Mouse (Mus musculus) heart, embryonic 12.5 days (tissue): ENCODE results near the gene Slc7a7. TPM values are rescaled to one million over a fixed set of nuclear protein-coding genes. Genes with fewer than 3 reads are reported as not detected.
"Not testable (repeated sequence)": the region's sequence is repeated elsewhere in the genome, so short reads cannot be mapped to it uniquely, and the experiment has no call there.

Experiments used
- ATAC-seq: fragments of 200-750 bp; cut with Nextera tagmentation; 2 replicates; pipeline ENCODE4 v1.8.0; 2017; ENCODE audit warnings: moderate TSS enrichment, moderate library complexity; ENCODE audit not compliant: insufficient number of reproducible peaks, low FRiP score
- H3K27ac ChIP-seq: fragments of 300-500 bp; sonication (generic); 2 replicates; pipeline ENCODE4 v1.5.1; 2016; ENCODE audit warnings: mild to moderate bottlenecking, moderate library complexity; ENCODE audit not compliant: poor library complexity, severe bottlenecking
- H3K27me3 ChIP-seq: fragments of 300-500 bp; sonication (generic); replicated peaks from 2 replicates; pipeline ENCODE4 v1.6.1; 2016; ENCODE audit warnings: mild to moderate bottlenecking, moderate library complexity
- H3K36me3 ChIP-seq: fragments of 300-500 bp; sonication (generic); 2 replicates; pipeline ENCODE4 v1.6.1; 2016; ENCODE audit warnings: mild to moderate bottlenecking, moderate library complexity
- H3K4me1 ChIP-seq: fragments of 300-500 bp; sonication (generic); replicated peaks from 2 replicates; pipeline ENCODE4 v1.6.1; 2016; ENCODE audit warnings: mild to moderate bottlenecking
- H3K4me2 ChIP-seq: fragments of 300-500 bp; sonication (generic); 2 replicates; pipeline ENCODE4 v1.6.1; 2016; ENCODE audit warnings: mild to moderate bottlenecking, moderate library complexity
- H3K4me3 ChIP-seq: fragments of 300-500 bp; sonication (generic); 2 replicates; pipeline ENCODE4 v1.5.1; 2016; ENCODE audit warnings: mild to moderate bottlenecking
- H3K9ac ChIP-seq: fragments of 300-500 bp; sonication (generic); 2 replicates; pipeline ENCODE4 v1.6.1; 2016; ENCODE audit warnings: mild to moderate bottlenecking, moderate library complexity
- H3K9me3 ChIP-seq: fragments of 300-500 bp; sonication (generic); replicated peaks from 2 replicates; pipeline ENCODE4 v1.6.1; 2016; ENCODE audit warnings: mild to moderate bottlenecking, moderate library complexity
- WGBS: fragments of 180-500 bp; shearing (Covaris S2); methylation state at CpG from one replicate; pipeline ENCODE4 v1.1.7; 2016; 5-methylcytosine and 5-hydroxymethylcytosine counted together
- polyA plus RNA-seq: library from polyadenylated mRNA; unstranded; fragments of >200 nt; fragmentation: Nextera tagmentation; extraction: Ambion mirVana; gene quantifications from 2 replicates; pipeline ENCODE4 v1.2.1, GENCODE M21; 2016

The Slc7a7 gene
- polyA plus RNA-seq, 1 experiment from 2014 or later: 8.0 TPM

DNA sequence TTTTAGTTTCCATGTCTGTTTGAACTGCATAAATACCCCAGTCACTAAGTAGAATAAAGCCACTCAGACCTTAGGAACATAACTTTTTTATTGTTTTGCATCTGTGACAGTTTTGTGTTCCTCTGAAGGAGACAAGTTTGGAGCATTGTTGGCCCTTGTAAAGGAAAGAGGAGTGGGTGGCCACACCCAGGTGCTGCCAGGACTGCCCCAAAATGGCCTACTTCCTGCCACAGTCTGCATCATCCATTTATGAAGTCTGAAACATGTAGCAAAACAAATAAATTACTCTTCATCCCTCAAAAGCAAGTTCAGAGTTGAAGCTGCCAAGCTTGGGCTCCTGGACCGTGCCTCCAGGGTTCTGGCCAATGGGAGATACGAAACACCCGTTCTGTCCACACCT, 48.2 kb downstream of the Slc7a7 start:
- no peak overlapping the region for H3K4me3 ChIP-seq
- peaks cover 79% of the 10 kb centered on the region for H3K36me3 ChIP-seq
- H3K27me3 ChIP-seq: no peaks in the 10 kb centered on the region
- 95% methylated on average over 3 of the region's 3 CpGs for WGBS
- H3K4me2 ChIP-seq: no peak overlapping the region
- H3K9me3 ChIP-seq: peaks cover 4% of the 10 kb centered on the region; the same call in 1 of the 2 replicates
- ATAC-seq: no peak
- no peak overlapping the region for H3K27ac ChIP-seq
- no peaks in the 10 kb centered on the region for H3K4me1 ChIP-seq
- no peak overlapping the region for H3K9ac ChIP-seq

GRCm38 (mm10) chr14:54367429-54368060, 50.0 kb downstream of the Slc7a7 start:
- H3K27ac ChIP-seq: no peak overlapping the region
- H3K36me3 ChIP-seq: peaks cover 90% of the 10 kb centered on the region
- WGBS: 87% methylated on average over 18 of the region's 18 CpGs
- no peak overlapping the region for H3K9ac ChIP-seq
- H3K4me3 ChIP-seq: no peak overlapping the region
- H3K9me3 ChIP-seq: peaks cover 4% of the 10 kb centered on the region; the same call in 1 of the 2 replicates
- no peak for ATAC-seq
- no peak overlapping the region for H3K4me2 ChIP-seq
- no peaks in the 10 kb centered on the region for H3K27me3 ChIP-seq
- H3K4me1 ChIP-seq: peaks cover under 1% of the 10 kb centered on the region; the same call in 1 of the 2 replicates

DNA sequence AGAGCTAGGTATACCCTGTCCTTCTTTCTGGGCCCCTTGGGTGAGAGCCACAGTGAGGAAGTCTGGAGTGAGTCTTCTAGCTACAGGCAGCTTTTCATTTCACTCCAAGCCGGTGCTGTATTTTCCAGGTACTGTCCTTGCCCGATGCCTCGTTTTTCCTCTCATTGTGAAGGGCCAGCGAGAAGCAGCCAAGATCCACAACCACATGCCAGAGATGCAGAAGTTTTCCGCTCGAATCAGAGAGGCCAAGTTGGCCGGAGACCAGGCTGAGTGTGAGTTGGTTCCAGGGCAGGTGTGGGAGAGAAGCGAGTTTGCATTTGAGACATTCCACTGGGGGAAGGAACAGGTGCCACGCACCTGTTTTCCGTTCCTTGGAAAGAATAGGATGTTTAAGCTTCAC, 51.0 kb downstream of the Slc7a7 start:
- H3K4me2 ChIP-seq: no peak overlapping the region
- no peak overlapping the region for H3K9ac ChIP-seq
- H3K36me3 ChIP-seq: peaks cover 83% of the 10 kb centered on the region
- peaks cover 8% of the 10 kb centered on the region for H3K4me1 ChIP-seq
- no peaks in the 10 kb centered on the region for H3K27me3 ChIP-seq
- H3K27ac ChIP-seq: no peak overlapping the region
- H3K4me3 ChIP-seq: no peak overlapping the region
- H3K9me3 ChIP-seq: peaks cover 4% of the 10 kb centered on the region; the same call in 1 of the 2 replicates
- 87% methylated on average over 10 of the region's 10 CpGs for WGBS
- ATAC-seq: 0 out of 2 replicates have a peak, but pooled peaks have one; percentile 29

DNA sequence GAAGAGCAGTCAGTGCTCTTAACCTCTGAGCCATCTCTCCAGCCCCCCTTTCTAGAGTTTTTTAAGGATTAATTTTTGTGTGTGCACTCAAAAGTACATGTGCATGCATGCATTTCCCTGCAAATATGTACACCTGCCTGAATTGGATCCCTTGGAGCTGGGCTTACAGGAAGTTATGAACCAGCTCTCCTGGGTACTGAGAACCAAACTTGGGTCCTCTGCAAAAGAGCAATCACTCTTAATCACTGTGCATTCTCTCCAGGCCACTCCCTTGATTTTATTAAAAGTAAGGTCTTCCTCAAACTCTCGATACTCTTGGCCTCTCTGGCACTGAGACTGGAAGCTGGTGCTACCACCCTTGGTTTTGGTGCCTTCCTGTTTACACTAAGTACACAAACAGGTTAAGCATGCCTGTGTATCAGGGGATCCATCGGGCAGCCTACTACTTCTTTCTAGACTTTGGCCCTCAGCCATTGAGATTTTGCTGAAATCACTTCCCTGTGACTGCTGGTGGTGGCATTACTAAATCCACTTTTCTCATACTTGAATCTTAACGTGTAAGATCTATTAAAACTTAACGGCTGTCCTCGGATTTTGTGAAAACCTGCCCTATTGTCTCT, 52.4 kb downstream of the Slc7a7 start:
- WGBS: 91% methylated on average over 5 of the region's 5 CpGs
- Histone ChIP-seq H3K4me1 (peaks cover 10% of the 10 kb centered on the region), H3K9ac (no peak overlapping the region), H3K27me3 (no peaks in the 10 kb centered on the region), H3K36me3 (peaks cover 71% of the 10 kb centered on the region), H3K4me3 (no peak overlapping the region), H3K9me3 (no peaks in the 10 kb centered on the region), H3K27ac (no peak overlapping the region), H3K4me2 (no peak overlapping the region)
- ATAC-seq: no peak

- Histone ChIP-seq H3K4me1 (peaks cover 10% of the 10 kb centered on the region), H3K36me3 (peaks cover 51% of the 10 kb centered on the region), H3K27ac (no peak overlapping the region), H3K9ac (no peak overlapping the region), H3K9me3 (no peaks in the 10 kb centered on the region), H3K4me3 (no peak overlapping the region), H3K27me3 (no peaks in the 10 kb centered on the region), H3K4me2 (no peak overlapping the region)
- 94% methylated on average over 8 of the region's 8 CpGs for WGBS
- ATAC-seq: no peak
These were observed 54.4 kb downstream of the Slc7a7 start for GRCm38 (mm10) chr14:54363156-54363555.

- under 1% methylated on average over 48 of the region's 48 CpGs for WGBS
- no peaks in the 10 kb centered on the region for H3K9me3 ChIP-seq
- peaks cover 30% of the 10 kb centered on the region for H3K36me3 ChIP-seq
- H3K4me2 ChIP-seq: peak within 1 kb of the TSS; percentile 84
- peak within 1 kb of the TSS; percentile 93 for H3K4me3 ChIP-seq
- H3K27ac ChIP-seq: peak within 1 kb of the TSS; percentile 82
- ATAC-seq: peak; percentile 90
- H3K4me1 ChIP-seq: peaks cover 10% of the 10 kb centered on the region
- no peaks in the 10 kb centered on the region for H3K27me3 ChIP-seq
- H3K9ac ChIP-seq: peak within 1 kb of the TSS; percentile 91
These were observed 56.8 kb downstream of the Slc7a7 start, which contains the start of gene Oxa1l for GRCm38 (mm10) chr14:54360577-54361340. Gene Oxa1l, plus strand, starts transcription at chr14:54360834.

GRCm38 (mm10) chr14:54354406-54354805, 63.2 kb downstream of the Slc7a7 start:
- WGBS: 25% methylated on average over 1 of the region's 1 CpGs
- Histone ChIP-seq H3K4me2 (no peak overlapping the region), H3K27me3 (no peaks in the 10 kb centered on the region), H3K9me3 (peaks cover 5% of the 10 kb centered on the region), H3K36me3 (no peaks in the 10 kb centered on the region), H3K27ac (no peak overlapping the region), H3K4me3 (no peak overlapping the region), H3K4me1 (no peaks in the 10 kb centered on the region), H3K9ac (no peak overlapping the region)
- no peak for ATAC-seq

- Histone ChIP-seq H3K36me3 (no peaks in the 10 kb centered on the region), H3K9ac (no peak overlapping the region), H3K9me3 (peaks cover 10% of the 10 kb centered on the region), H3K27ac (no peak overlapping the region), H3K4me2 (no peak overlapping the region), H3K27me3 (no peaks in the 10 kb centered on the region), H3K4me1 (no peaks in the 10 kb centered on the region), H3K4me3 (no peak overlapping the region)
- no peak for ATAC-seq
- WGBS: 75% methylated on average over 8 of the region's 8 CpGs
These were observed 65.3 kb downstream of the Slc7a7 start for GRCm38 (mm10) chr14:54352314-54352713.

DNA sequence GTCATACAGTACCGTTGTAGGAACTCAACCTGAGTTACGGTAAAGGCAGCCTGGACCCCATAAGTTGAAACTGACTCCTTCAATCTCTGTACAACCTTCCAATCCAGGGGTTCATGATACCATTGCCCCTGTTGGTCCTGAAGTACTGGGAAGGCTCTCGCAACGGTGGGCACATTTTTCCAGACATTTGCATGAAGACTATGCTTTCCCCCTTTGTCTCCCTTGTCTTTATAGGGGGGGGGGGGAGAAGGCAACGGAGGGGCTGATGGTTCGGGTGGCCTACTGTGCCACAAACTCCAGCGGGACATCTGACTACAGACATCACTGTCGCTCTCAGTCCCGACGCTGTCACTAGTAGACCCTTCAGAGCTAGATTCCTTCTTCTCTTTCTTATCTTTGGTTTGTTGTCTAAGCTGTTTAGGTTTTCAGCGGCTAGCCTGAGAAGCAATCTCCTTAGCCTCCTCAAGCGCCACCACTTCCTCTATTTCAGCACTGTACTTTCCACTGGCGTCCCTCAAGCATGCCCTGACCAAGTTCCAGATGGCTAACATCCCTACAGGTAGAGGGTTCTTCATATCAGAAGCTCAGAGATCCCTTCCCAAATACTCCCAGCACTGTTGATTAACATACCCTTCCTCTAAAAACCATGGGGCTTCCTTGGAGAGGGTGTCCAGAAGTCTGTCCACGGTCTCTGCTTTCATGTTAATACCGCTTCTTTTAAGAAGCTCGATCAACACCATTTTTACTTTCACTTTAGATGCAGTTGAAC, 66.6 kb downstream of the Slc7a7 start:
- ATAC-seq, H3K27ac ChIP-seq, H3K36me3 ChIP-seq, H3K9ac ChIP-seq, H3K27me3 ChIP-seq, H3K4me2 ChIP-seq, H3K4me3 ChIP-seq, H3K4me1 ChIP-seq: not testable (repeated sequence)
- WGBS: 77% methylated on average over 16 of the region's 16 CpGs
- peaks cover 10% of the 10 kb centered on the region for H3K9me3 ChIP-seq

GRCm38 (mm10) chr14:54341807-54342206, 75.8 kb downstream of the Slc7a7 start:
- not testable (repeated sequence) for H3K4me1 ChIP-seq, H3K9ac ChIP-seq, H3K27ac ChIP-seq, H3K4me2 ChIP-seq, H3K27me3 ChIP-seq, H3K9me3 ChIP-seq, ATAC-seq, H3K36me3 ChIP-seq, H3K4me3 ChIP-seq
- 27% methylated on average over 2 of the region's 2 CpGs for WGBS

DNA sequence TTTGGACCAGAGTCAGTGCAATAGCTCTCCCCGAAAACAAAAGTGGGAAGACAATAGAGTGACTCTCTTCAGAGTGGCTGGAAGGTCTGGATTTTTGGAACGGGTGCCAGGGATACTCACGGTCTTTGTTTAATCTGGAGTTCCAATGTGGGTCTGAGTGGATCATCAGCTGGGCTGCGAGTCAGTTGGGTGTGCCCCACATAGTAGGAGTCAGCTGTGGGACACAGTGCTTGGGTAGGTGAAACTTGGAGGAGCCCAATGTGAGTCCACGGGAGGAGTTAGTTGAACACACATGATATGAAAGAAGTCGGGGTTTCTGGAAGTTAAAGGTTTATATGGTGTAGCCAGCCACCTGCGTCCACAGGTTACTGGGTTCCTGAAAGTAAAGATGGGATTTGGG, 76.7 kb downstream of the Slc7a7 start:
- ATAC-seq: no peak
- H3K9me3 ChIP-seq: no peaks in the 10 kb centered on the region
- H3K4me1 ChIP-seq: no peaks in the 10 kb centered on the region
- H3K27me3 ChIP-seq: no peaks in the 10 kb centered on the region
- H3K9ac ChIP-seq: no peak overlapping the region
- no peak overlapping the region for H3K27ac ChIP-seq
- no peak overlapping the region for H3K4me2 ChIP-seq
- no peak overlapping the region for H3K4me3 ChIP-seq
- 60% methylated on average over 7 of the region's 7 CpGs for WGBS
- no peaks in the 10 kb centered on the region for H3K36me3 ChIP-seq
